Comparison of ENCODE assay signal across 7 mouse cellular contexts in the genomic region with DNA sequence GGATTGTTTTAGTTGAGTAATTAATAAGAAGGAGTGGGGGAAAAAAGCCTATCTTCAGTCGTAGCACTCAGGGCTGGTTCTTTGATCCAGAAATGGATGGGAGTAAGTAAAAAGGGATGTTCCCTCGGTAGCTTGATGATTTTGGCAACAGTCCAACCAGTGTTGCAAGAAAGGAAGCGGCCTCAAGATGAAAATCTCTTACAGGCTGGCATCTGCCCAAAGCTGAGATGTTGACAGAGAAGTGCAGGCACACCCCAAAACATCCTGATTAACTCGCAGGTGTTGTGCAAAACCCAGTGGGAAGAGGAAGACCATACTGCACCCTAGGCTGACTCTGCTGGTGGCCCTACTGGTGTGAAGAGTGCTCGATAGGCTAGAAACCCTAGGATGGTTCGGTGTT.
DNase-seq lines count a peak whose midpoint lies in the region.

No protein-coding gene starts in this region.

- peak; percentile 44 for DNase-seq in right cerebral cortex, adult 18-20 months
- no peak for DNase-seq in right cerebral cortex, postnatal 4 days
- DNase-seq in adrenal gland, postnatal 25 days = peak; percentile 61
- DNase-seq in heart, adult 9 months (ENCODE audit: low spot score in 2 of 2) = peak; percentile 86 to 88
- peak; percentile 60 to 73 for DNase-seq in kidney, postnatal 4 days
- DNase-seq in lung, postnatal 4 days = peak; percentile 82 to 89
- peak; percentile 27 for DNase-seq in thymus, postnatal 0 days (ENCODE audit: low spot score)
